Mouse (Mus musculus): ENCODE measurements around the gene Gm28051.

The Gm28051 gene

GRCm38 (mm10) chr12:102757689-102758402 is at the start of gene Gm28051, which contains the start of the genes Gon7 and Ubr7:
Gm28051 (minus strand) TSS chr12:102757765.
Gon7 (minus strand) TSS chr12:102757803.
Ubr7 (plus strand) TSS chr12:102757967.
- peak; percentile 94 for DNase-seq (ENCODE audit: low read depth, low spot score)

- no peak for DNase-seq (ENCODE audit: low read depth, low spot score)
These were observed 42.0 kb upstream of the Gm28051 start for GRCm38 (mm10) chr12:102799528-102799927.

- no peak for DNase-seq (ENCODE audit: low read depth, low spot score)
These were observed 30.4 kb upstream of the Gm28051 start for GRCm38 (mm10) chr12:102787927-102788326.

- DNase-seq (ENCODE audit: low read depth, low spot score), result no peak
These were observed 28.0 kb upstream of the Gm28051 start for GRCm38 (mm10) chr12:102785593-102785985.

- DNase-seq (ENCODE audit: low read depth, low spot score), result no peak
These were observed 27.5 kb upstream of the Gm28051 start for GRCm38 (mm10) chr12:102784899-102785592.

- no peak for DNase-seq (ENCODE audit: low read depth, low spot score)
These were observed 25.3 kb upstream of the Gm28051 start for GRCm38 (mm10) chr12:102782841-102783240.

GRCm38 (mm10) chr12:102779452-102779851 is 21.9 kb upstream of the Gm28051 start:
- no peak for DNase-seq (ENCODE audit: low read depth, low spot score)

- DNase-seq (ENCODE audit: low read depth, low spot score), result no peak
These were observed 20.6 kb upstream of the Gm28051 start for GRCm38 (mm10) chr12:102778151-102778550.

- no peak for DNase-seq (ENCODE audit: low read depth, low spot score)
These were observed 18.5 kb upstream of the Gm28051 start for GRCm38 (mm10) chr12:102776035-102776434.

- no peak for DNase-seq (ENCODE audit: low read depth, low spot score)
These were observed 15.1 kb upstream of the Gm28051 start for GRCm38 (mm10) chr12:102772676-102773075.

- DNase-seq (ENCODE audit: low read depth, low spot score), result no peak
These were observed 14.0 kb upstream of the Gm28051 start for GRCm38 (mm10) chr12:102771601-102772000.

- DNase-seq (ENCODE audit: low read depth, low spot score), result no peak
These were observed 11.4 kb upstream of the Gm28051 start for GRCm38 (mm10) chr12:102769000-102769399.

- no peak for DNase-seq (ENCODE audit: low read depth, low spot score)
These were observed 6.1 kb upstream of the Gm28051 start for GRCm38 (mm10) chr12:102763696-102764095.

- no peak for DNase-seq (ENCODE audit: low read depth, low spot score)
These were observed 4.1 kb upstream of the Gm28051 start for GRCm38 (mm10) chr12:102761668-102762067.

GRCm38 (mm10) chr12:102758936-102759335 is 1.4 kb upstream of the Gm28051 start:
- DNase-seq (ENCODE audit: low read depth, low spot score), result no peak

GRCm38 (mm10) chr12:102758403-102758756 is 815 bp upstream of the Gm28051 start, which contains the start of gene Gm20604:
Gm20604 (minus strand) TSS chr12:102758672.
- DNase-seq (ENCODE audit: low read depth, low spot score), result no peak

- DNase-seq (ENCODE audit: low read depth, low spot score), result no peak
These were observed 393 bp downstream of the Gm28051 start for GRCm38 (mm10) chr12:102757055-102757688.

GRCm38 (mm10) chr12:102756304-102756703 is 1.3 kb downstream of the Gm28051 start:
- no peak for DNase-seq (ENCODE audit: low read depth, low spot score)

GRCm38 (mm10) chr12:102748256-102748655 is 9.3 kb downstream of the Gm28051 start:
- no peak for DNase-seq (ENCODE audit: low read depth, low spot score)

GRCm38 (mm10) chr12:102744839-102745238 is 12.7 kb downstream of the Gm28051 start:
- DNase-seq (ENCODE audit: low read depth, low spot score), result no peak

- DNase-seq (ENCODE audit: low read depth, low spot score), result peak; percentile 81
These were observed 13.7 kb downstream of the Gm28051 start, which contains the start of the genes Moap1 and Tmem251 for GRCm38 (mm10) chr12:102743589-102744574. Moap1 (minus strand) TSS chr12:102743661. Tmem251 (plus strand) TSS chr12:102743762.
